Mouse (Mus musculus): ENCODE data around the gene Clstn3. TPM values are rescaled to one million over a fixed set of nuclear protein-coding genes. Genes with fewer than 3 reads are reported as not detected.
"Not testable (repeated sequence)": the region's sequence is repeated elsewhere in the genome, so short reads cannot be mapped to it uniquely, and the experiment has no call there.

The Clstn3 gene
- total and polyA plus RNA-seq, 3 experiments, result 17.7 to 126 (median 21.4) TPM

GRCm38 (mm10) chr6:124476796-124477195, 12.2 kb upstream of the Clstn3 start:
- Histone ChIP-seq H3K79me2 (replicated peaks; ENCODE audit: control insufficient read depth, extremely low read depth, insufficient read depth, poor library complexity, severe bottlenecking) (peaks cover 4% of the 10 kb centered on the region; the same call in 1 of the 2 replicates), H3K9me3 (replicated peaks; ENCODE audit: low read length) (no peaks in the 10 kb centered on the region), H3K9ac (ENCODE audit: insufficient read depth, low read depth) (peak overlapping the region; percentile 67), H3K4me2 (ENCODE audit: insufficient read depth, low read depth, poor library complexity, severe bottlenecking) (peak overlapping the region; percentile 57), H3K4me3 (replicated peaks in 1 of 3; ENCODE audit: low read depth in 2 of 3, low read length in 2 of 3, poor library complexity in 1 of 3) (peak overlapping the region; percentile 33 to 45 (median 37)), H3K27ac (ENCODE audit: insufficient read depth, low read depth) (peak overlapping the region; percentile 80), H3K36me3 (replicated peaks in 1 of 2; ENCODE audit: control insufficient read depth in 1 of 2, insufficient read depth in 1 of 2, low read length in 1 of 2) (no peaks in the 10 kb centered on the region), H3K4me1 (ENCODE audit: control insufficient read depth in 1 of 2, insufficient read depth in 2 of 2) (peaks cover 17 to 54% of the 10 kb centered on the region in 2 experiments), H3K27me3 (replicated peaks) (peaks cover 23% of the 10 kb centered on the region)
- dilution Hi-C loops (cut with MboI; ENCODE audit: extremely low pct_ligation_motif_present, extremely low pct_unique_long_range_greater_than_20kb, low sequenced_read_pairs) (no loop called here), in situ Hi-C loops (cut with MboI; ENCODE audit: low pct_ligation_motif_present, low pct_unique_long_range_greater_than_20kb, low sequenced_read_pairs) (loop anchor here (10.0 kb wide), 1 partner anchor 68 kb away; the partner anchor contains the start of gene C1s1)
- DNase-seq (ENCODE audit: extremely low read depth), result no peak
- TF ChIP-seq JUND (conservative IDR thresholded peaks at IDR 0.05; ENCODE audit: low read depth, low read length) (no peak), TCF12 (IDR thresholded peaks at IDR 0.05; ENCODE audit: low read depth, low read length) (peak; percentile 11; the same call in 1 of the 2 replicates), GABPA (IDR thresholded peaks at IDR 0.05; ENCODE audit: insufficient replicate concordance, low read depth, low read length) (no peak), PAX5 (IDR thresholded peaks at IDR 0.05; ENCODE audit: low read length) (no peak), USF1 (IDR thresholded peaks at IDR 0.05; ENCODE audit: low read depth, low read length) (no peak), MXI1 (IDR thresholded peaks at IDR 0.05; ENCODE audit: low read depth, low read length) (0 out of 2 replicates have a peak, but pooled peaks have one; percentile 42), EP300 (IDR thresholded peaks at IDR 0.05; ENCODE audit: low read length) (no peak), MEF2A (IDR thresholded peaks at IDR 0.05; ENCODE audit: borderline replicate concordance, low read depth, low read length) (no peak)

GRCm38 (mm10) chr6:124476216-124476615, 11.6 kb upstream of the Clstn3 start:
- dilution Hi-C loops (cut with MboI; ENCODE audit: extremely low pct_ligation_motif_present, extremely low pct_unique_long_range_greater_than_20kb, low sequenced_read_pairs), result no loop called here
- Histone ChIP-seq H3K4me2 (ENCODE audit: insufficient read depth, low read depth, poor library complexity, severe bottlenecking) (peak overlapping the region; percentile 57), H3K4me3 (replicated peaks in 1 of 3; ENCODE audit: low read depth in 2 of 3, low read length in 2 of 3, poor library complexity in 1 of 3) (peak overlapping the region; percentile 45 to 51 (median 45)), H3K4me1 (ENCODE audit: control insufficient read depth in 1 of 2, insufficient read depth in 2 of 2) (peaks cover 17 to 48% of the 10 kb centered on the region in 2 experiments), H3K27ac (ENCODE audit: insufficient read depth, low read depth) (peak overlapping the region; percentile 68), H3K79me2 (replicated peaks; ENCODE audit: control insufficient read depth, extremely low read depth, insufficient read depth, poor library complexity, severe bottlenecking) (peaks cover 4% of the 10 kb centered on the region; the same call in 1 of the 2 replicates), H3K27me3 (replicated peaks) (peaks cover 29% of the 10 kb centered on the region), H3K36me3 (replicated peaks in 1 of 2; ENCODE audit: control insufficient read depth in 1 of 2, insufficient read depth in 1 of 2, low read length in 1 of 2) (no peaks in the 10 kb centered on the region), H3K9ac (ENCODE audit: insufficient read depth, low read depth) (peak overlapping the region; percentile 67; the same call in 1 of the 2 replicates), H3K9me3 (replicated peaks; ENCODE audit: low read length) (no peaks in the 10 kb centered on the region)
- in situ Hi-C loops (cut with MboI; ENCODE audit: low pct_ligation_motif_present, low pct_unique_long_range_greater_than_20kb, low sequenced_read_pairs), result loop anchor here (10.0 kb wide), 1 partner anchor 69 kb away; the partner anchor contains the start of gene C1s1
- DNase-seq (ENCODE audit: extremely low read depth), result no peak
- TF ChIP-seq MAZ (IDR thresholded peaks at IDR 0.05; ENCODE audit: low read depth, low read length) (0 out of 2 replicates have a peak, but pooled peaks have one; percentile 38), CHD1 (IDR thresholded peaks at IDR 0.05; ENCODE audit: low read depth, low read length) (no peak)

- peaks cover 15 to 42% of the 10 kb centered on the region in 2 experiments for H3K4me1 ChIP-seq (ENCODE audit: control insufficient read depth in 1 of 2, insufficient read depth in 2 of 2)
- H3K9ac ChIP-seq (ENCODE audit: insufficient read depth, low read depth), result peak overlapping the region; percentile 87; the same call in 1 of the 2 replicates
- in situ Hi-C loops (cut with MboI; ENCODE audit: low pct_ligation_motif_present, low pct_unique_long_range_greater_than_20kb, low sequenced_read_pairs), result loop anchor here (10.0 kb wide), 1 partner anchor 69 kb away; the partner anchor contains the start of gene C1s1
- H3K4me3 ChIP-seq (replicated peaks in 1 of 3; ENCODE audit: low read depth in 2 of 3, low read length in 2 of 3, poor library complexity in 1 of 3), result peak overlapping the region; percentile 69 to 92 (median 82)
- peak; percentile 31 for DNase-seq (ENCODE audit: extremely low read depth)
- dilution Hi-C loops (cut with MboI; ENCODE audit: extremely low pct_ligation_motif_present, extremely low pct_unique_long_range_greater_than_20kb, low sequenced_read_pairs); H3K36me3 ChIP-seq (replicated peaks in 1 of 2; ENCODE audit: control insufficient read depth in 1 of 2, insufficient read depth in 1 of 2, low read length in 1 of 2); H3K27ac ChIP-seq (ENCODE audit: insufficient read depth, low read depth); H3K79me2 ChIP-seq (replicated peaks; ENCODE audit: control insufficient read depth, extremely low read depth, insufficient read depth, poor library complexity, severe bottlenecking); H3K9me3 ChIP-seq (replicated peaks; ENCODE audit: low read length): not testable (repeated sequence)
- peaks cover 34% of the 10 kb centered on the region for H3K27me3 ChIP-seq (replicated peaks)
- TF ChIP-seq CTCF (conservative IDR thresholded peaks at IDR 0.05 in 1 of 2, IDR thresholded peaks at IDR 0.05 in 1 of 2; ENCODE audit: low read depth in 2 of 2, low read length in 2 of 2) (peak in 1 of 2 experiments; percentile 44; a peak in 2 of 4 replicates), MYC (IDR thresholded peaks at IDR 0.05; ENCODE audit: low read depth, low read length) (0 out of 2 replicates have a peak, but pooled peaks have one; percentile 50)
- peak overlapping the region; percentile 32; the same call in 1 of the 2 replicates for H3K4me2 ChIP-seq (ENCODE audit: insufficient read depth, low read depth, poor library complexity, severe bottlenecking)
Measured at GRCm38 (mm10) chr6:124475335-124476075, 10.9 kb upstream of the Clstn3 start.

All from CH12.LX (cell line).